Mouse (Mus musculus) embryonic facial prominence, embryonic 11.5 days (tissue): Measurements from ENCODE around the gene Alkbh4. TPM values are rescaled to one million over a fixed set of nuclear protein-coding genes. Genes with fewer than 3 reads are reported as not detected.

Source experiments
- ATAC-seq: fragments of 200-750 bp; cut with Nextera tagmentation; replicated peaks from 2 replicates; pipeline ENCODE4 v1.8.0; 2017; ENCODE audit warnings: low read depth; ENCODE audit not compliant: insufficient number of reproducible peaks, low FRiP score, low TSS enrichment
- DNase-seq: peaks from one replicate; pipeline ENCODE4 v3.0.0-alpha.2; 2015; ENCODE audit warnings: low spot score
- H3K27ac ChIP-seq: fragments of 300-500 bp; sonication (generic); replicated peaks from 2 replicates; pipeline ENCODE4 v1.5.1; 2014; ENCODE audit warnings: mild to moderate bottlenecking, low read depth, low read length, control low read depth
- H3K27me3 ChIP-seq: fragments of 300-500 bp; sonication (generic); 2 replicates; pipeline ENCODE4 v1.6.1; 2014; ENCODE audit warnings: mild to moderate bottlenecking, low read length, moderate library complexity, mixed read lengths; ENCODE audit not compliant: control insufficient read depth, insufficient read depth
- H3K36me3 ChIP-seq: fragments of 300-500 bp; sonication (generic); replicated peaks from 2 replicates; pipeline ENCODE4 v1.6.1; 2014; ENCODE audit warnings: low read depth, mild to moderate bottlenecking, low read length, moderate library complexity, mixed read lengths; ENCODE audit not compliant: control insufficient read depth, insufficient read depth
- H3K4me1 ChIP-seq: fragments of 300-500 bp; sonication (generic); 2 replicates; pipeline ENCODE4 v1.6.1; 2014; ENCODE audit warnings: low read length, mixed read lengths; ENCODE audit not compliant: control insufficient read depth, insufficient read depth
- H3K4me2 ChIP-seq: fragments of 300-500 bp; sonication (generic); 2 replicates; pipeline ENCODE4 v1.6.1; 2014; ENCODE audit warnings: low read depth, mild to moderate bottlenecking, control low read depth, low read length, moderate library complexity
- H3K4me3 ChIP-seq: fragments of 300-500 bp; sonication (generic); 2 replicates; pipeline ENCODE4 v1.5.1; 2014; ENCODE audit warnings: low read depth, low read length, control low read depth
- H3K9ac ChIP-seq: fragments of 300-500 bp; sonication (generic); replicated peaks from 2 replicates; pipeline ENCODE4 v1.6.1; 2014; ENCODE audit warnings: mild to moderate bottlenecking, control low read depth, low read length
- H3K9me3 ChIP-seq: fragments of 300-500 bp; sonication (generic); replicated peaks from 2 replicates; pipeline ENCODE4 v1.6.1; 2016; ENCODE audit warnings: mild to moderate bottlenecking, low read length, inconsistent platforms, mixed read lengths; ENCODE audit not compliant: control insufficient read depth
- WGBS: fragments of 180-500 bp; shearing (Covaris S2); extraction: QIAGEN DNeasy Blood & Tissue Kit; methylation state at CpG from one replicate; pipeline ENCODE4 v1.1.7; 2014; 5-methylcytosine and 5-hydroxymethylcytosine counted together
- polyA plus RNA-seq: library from polyadenylated mRNA; unstranded; fragments of >200 nt; fragmentation: Nextera tagmentation; extraction: Ambion mirVana; gene quantifications from 2 replicates; pipeline ENCODE4 v1.2.1, GENCODE M21; 2014

The Alkbh4 gene
- polyA plus RNA-seq, 1 experiment from 2014 or later = 17.2 TPM

DNA sequence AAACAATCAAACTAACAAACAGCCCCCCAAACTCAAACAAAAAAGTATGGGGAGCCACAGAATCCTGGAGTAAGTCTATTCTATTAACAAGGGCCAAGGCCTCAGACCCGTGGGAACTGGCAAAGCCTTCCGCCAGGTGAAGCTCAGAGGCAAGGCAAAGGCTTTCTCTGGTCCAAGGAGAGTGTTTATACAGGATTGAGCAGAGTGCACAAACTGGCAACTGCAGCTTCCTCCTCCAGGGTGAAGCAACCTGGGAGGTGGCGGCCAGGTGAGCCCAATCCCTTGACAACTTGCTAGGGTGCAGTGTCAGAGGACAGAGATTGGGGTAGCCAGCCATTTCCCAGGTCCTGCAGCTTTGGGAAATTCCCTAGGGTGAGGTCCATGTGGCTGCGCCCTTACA lies 31.4 kb downstream of the Alkbh4 start:
- Histone ChIP-seq H3K9ac (no peak overlapping the region), H3K27ac (no peak overlapping the region), H3K4me1 (no peaks in the 10 kb centered on the region), H3K4me3 (no peak overlapping the region), H3K36me3 (no peaks in the 10 kb centered on the region), H3K27me3 (no peaks in the 10 kb centered on the region), H3K4me2 (no peak overlapping the region), H3K9me3 (no peaks in the 10 kb centered on the region)
- no peak for DNase-seq
- ATAC-seq = no peak
- WGBS = 89% methylated on average over 4 of the region's 4 CpGs

DNA sequence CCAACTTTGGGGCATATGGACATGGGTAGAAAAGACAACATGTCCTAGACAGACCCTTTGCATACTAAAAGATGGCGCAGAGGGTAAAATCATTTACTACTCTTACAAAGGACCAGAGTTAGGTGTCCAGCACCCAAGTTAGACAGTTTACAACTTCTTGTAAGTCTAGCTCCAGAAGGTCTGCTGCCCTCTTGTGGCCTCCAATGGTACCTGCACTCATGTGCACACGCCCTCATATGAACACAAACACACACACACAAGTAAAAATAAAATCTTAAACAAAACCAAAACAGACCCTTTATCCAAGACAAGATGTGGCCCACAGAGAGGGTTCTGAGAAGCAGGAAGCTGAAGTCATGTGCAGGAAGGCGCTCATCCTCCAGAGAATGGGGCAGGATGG lies 32.1 kb downstream of the Alkbh4 start:
- Histone ChIP-seq H3K27ac (no peak overlapping the region), H3K27me3 (no peaks in the 10 kb centered on the region), H3K4me2 (no peak overlapping the region), H3K4me1 (no peaks in the 10 kb centered on the region), H3K9me3 (no peaks in the 10 kb centered on the region), H3K9ac (no peak overlapping the region), H3K36me3 (no peaks in the 10 kb centered on the region), H3K4me3 (no peak overlapping the region)
- 91% methylated on average over 3 of the region's 3 CpGs for WGBS
- ATAC-seq = no peak
- DNase-seq = no peak

DNA sequence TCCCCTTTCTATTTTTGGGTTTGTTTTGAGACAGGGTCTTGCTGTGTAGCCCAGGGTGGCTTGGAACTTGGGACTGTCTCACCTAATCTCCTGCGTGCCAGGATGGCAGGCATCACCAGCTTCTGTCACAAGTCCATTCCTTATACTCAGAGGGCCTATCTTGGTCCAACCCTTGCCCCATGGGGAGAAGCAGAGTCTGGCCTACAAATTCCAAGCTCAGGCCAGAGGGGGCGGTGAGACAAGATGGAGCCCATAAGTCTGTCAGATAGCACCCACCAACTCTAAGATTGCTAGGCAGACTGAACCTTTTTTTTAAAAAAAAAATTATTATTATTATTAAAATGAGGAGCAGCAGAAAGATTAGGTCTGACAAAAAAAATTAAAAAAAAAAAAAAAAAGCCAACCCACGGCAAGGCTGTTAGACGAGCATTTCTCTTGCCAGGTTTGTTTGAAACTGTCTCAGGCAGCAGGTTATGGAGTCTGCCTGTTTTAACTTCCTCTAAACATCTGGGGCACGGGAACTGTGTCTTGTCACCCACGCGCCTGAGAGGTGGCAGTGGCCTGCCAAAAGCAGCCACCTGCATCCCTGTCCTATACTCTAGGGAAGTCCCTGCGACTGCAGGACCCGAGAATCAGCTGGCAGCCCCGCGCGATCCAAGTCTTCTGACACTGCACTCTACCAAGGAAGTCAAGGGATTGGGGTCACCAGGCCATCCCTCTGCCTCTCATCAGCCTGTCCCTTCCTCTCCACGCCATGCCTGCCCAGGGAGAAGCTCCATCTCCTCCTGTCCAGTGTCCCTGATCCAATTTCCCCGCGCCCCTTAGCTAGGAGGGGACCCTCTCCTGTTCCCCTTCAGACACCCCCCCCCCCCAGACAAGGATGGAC lies 33.9 kb downstream of the Alkbh4 start:
- DNase-seq (no peak), ATAC-seq (peak; percentile 20; the same call in 1 of the 2 replicates)
- H3K4me3 ChIP-seq = peak overlapping the region; percentile 64
- peak overlapping the region; percentile 94 for H3K4me2 ChIP-seq
- WGBS = 13% methylated on average over 15 of the region's 15 CpGs
- H3K9ac ChIP-seq = peak overlapping the region; percentile 58
- H3K4me1 ChIP-seq = no peaks in the 10 kb centered on the region
- H3K27me3 ChIP-seq = no peaks in the 10 kb centered on the region
- no peaks in the 10 kb centered on the region for H3K9me3 ChIP-seq
- no peaks in the 10 kb centered on the region for H3K36me3 ChIP-seq
- H3K27ac ChIP-seq = no peak overlapping the region

DNA sequence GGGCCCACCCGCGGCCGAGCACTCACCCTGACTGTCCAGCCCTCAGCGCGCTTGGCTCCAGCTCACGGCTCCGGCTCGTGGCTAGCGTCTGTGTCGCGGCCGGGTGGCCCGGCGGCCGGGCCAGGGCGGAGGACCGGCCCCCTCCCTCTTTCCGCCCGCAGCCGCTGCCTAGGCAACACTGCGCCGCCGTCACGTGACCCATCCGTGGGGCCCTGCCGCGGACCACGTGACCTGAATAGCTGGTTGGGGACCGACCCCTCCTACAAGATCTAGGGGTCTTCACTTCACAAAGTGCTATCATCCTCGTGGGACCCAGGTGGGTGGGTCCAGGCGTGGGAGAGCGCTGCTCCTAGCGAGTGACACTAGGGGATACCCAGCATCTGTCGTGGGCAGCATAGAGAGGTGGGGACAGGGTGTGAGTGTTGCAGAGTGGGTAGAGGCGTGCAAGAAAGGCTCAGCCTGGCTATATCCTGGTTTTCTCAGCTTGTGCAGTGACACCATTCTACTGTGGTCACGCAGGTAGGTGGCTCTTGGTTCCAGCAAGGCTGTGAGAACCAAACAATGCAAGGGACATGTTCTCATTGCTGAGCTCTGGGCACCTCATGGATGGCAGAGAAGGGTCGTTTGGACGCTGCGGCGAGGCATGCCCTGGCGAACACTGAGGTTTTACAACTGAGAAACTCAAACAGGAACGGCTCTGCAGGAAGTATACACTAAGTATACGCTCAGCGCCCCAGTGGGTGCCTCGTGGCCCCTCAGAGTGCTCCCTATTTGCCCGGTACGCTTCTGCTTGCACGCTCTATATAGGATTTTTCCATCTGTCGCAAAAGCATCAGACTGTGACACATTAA lies 34.8 kb downstream of the Alkbh4 start, which contains the start of gene Orai2:
Gene Orai2, minus strand, starts transcription at position 202 of the 851 bp plus-strand sequence.
- no peaks in the 10 kb centered on the region for H3K4me1 ChIP-seq
- H3K4me2 ChIP-seq = peak within 1 kb of the TSS; percentile 94
- H3K27ac ChIP-seq = no peak within 1 kb of the TSS
- 4% methylated on average over 49 of the region's 49 CpGs for WGBS
- no peaks in the 10 kb centered on the region for H3K27me3 ChIP-seq
- no peaks in the 10 kb centered on the region for H3K36me3 ChIP-seq
- no peaks in the 10 kb centered on the region for H3K9me3 ChIP-seq
- peak within 1 kb of the TSS; percentile 64 for H3K4me3 ChIP-seq
- ATAC-seq (peak; percentile 84), DNase-seq (peak; percentile 88)
- H3K9ac ChIP-seq = peak within 1 kb of the TSS; percentile 58

DNA sequence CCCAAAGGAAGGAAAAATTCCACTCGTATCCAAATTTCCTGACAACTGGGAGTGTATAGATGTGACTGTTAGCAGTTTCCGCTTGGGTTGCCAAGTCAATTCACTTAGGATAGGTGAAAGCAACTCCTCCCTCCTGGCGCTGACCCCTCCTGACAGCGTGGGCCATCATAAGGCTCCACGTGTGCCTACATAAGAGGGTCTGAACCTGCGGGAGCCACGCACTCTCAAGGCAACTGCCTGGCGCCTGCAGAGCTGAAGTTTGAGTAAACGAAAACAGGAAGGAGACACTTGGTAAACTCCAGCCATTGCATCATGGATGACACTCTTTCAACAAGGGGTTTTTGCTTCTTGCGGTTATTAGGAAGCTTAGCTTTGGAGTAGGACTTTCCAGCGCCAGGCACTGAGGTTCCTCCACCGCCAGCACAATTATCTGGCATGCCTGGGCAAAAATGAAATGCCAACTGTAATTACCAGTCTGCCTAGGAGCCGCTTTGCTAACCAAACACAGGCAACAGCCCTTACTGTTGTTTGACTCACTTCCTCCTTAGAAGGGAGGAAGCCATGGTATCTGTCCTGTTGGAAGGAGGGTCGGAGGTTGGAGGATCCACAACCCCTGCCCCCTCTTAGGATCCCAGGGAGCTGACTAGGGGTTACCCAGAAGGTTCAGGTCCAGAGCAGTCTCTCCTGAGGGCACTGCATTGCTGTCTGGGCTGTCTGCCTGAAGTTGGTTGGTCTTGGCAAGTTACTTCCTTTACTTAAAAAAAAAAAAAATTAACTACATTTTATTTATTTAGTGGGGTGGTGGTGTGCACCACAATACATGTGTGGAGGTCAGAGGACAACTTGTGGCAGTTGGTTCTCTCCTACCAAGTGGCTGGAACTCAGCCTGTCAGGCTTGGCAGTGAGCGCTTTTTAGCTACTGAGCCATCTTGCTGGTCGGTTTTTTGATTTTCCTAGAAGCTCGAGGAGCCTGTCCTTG lies 35.7 kb downstream of the Alkbh4 start:
- H3K36me3 ChIP-seq = no peaks in the 10 kb centered on the region
- DNase-seq (no peak), ATAC-seq (no peak)
- H3K27ac ChIP-seq = no peak overlapping the region
- WGBS = 40% methylated on average over 17 of the region's 17 CpGs
- no peaks in the 10 kb centered on the region for H3K27me3 ChIP-seq
- no peaks in the 10 kb centered on the region for H3K9me3 ChIP-seq
- H3K4me3 ChIP-seq = peak overlapping the region; percentile 64; the same call in 1 of the 2 replicates
- no peak overlapping the region for H3K9ac ChIP-seq
- no peaks in the 10 kb centered on the region for H3K4me1 ChIP-seq
- peak overlapping the region; percentile 94 for H3K4me2 ChIP-seq

DNA sequence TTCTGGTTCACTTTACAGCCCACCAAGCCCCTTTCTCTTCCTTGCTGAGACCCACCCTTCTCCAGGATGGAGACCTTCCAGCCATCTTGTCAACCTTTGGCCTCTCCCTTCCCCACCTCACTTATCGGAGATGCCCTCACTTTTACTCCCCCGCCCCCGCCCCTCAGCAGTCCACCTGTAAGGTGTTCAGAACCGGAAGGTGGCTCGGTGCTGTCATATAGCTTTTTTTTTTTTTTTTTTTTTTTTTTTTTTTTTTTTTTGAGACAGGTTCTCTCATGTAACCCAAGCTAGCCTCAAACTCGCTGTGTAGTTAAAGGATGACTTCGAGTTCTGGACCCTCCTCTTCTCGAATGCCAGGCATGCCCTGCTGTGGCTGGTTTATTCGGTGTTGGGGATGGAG lies 37.0 kb downstream of the Alkbh4 start:
- WGBS = 75% methylated on average over 9 of the region's 9 CpGs
- DNase-seq (no peak), ATAC-seq (no peak)

DNA sequence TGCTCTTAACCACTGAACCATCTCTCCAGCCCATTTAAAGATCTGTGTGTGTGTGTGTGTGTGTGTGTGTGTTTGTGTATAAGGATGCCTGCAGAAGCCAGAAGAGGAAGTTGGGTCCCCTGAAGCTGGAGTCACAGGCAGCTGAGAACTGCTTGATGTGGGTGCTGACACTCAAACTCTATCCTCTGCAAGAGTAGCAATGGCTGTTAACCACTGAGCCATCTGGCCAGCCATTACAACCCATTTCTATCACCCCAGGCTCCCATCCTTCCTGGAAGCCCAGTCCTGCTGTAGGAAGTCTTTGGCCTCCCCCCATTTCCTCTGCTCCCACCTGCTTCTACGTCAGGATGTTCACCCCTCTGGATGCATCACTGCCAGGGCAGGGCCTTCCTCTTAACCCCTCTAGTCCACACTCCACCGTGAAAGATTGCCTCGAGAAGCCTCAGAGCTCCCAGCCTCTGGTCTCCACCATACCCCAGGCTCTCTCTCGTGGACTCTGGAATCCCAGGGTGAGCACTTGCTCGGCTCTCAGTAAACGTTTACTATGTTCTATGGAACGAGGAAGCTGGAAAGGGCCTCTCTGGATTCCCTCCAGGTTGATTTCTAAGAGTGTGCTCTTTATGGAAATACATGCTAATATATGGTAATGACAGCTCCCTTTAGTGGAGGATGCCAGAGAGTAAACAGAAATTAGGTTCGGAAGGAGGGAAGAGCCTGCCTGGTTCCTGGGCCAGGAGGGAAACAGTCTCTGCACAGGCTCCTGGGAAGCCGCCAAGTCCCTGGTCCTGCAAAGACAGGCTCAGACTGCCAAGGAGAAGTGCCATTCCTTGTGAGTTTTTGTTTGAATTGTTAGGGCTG lies 37.9 kb downstream of the Alkbh4 start:
- Histone ChIP-seq H3K9ac (no peak overlapping the region), H3K4me1 (no peaks in the 10 kb centered on the region), H3K9me3 (no peaks in the 10 kb centered on the region), H3K4me2 (no peak overlapping the region), H3K4me3 (no peak overlapping the region), H3K27me3 (no peaks in the 10 kb centered on the region), H3K27ac (no peak overlapping the region), H3K36me3 (peaks cover 3% of the 10 kb centered on the region)
- ATAC-seq (no peak), DNase-seq (no peak)
- WGBS = 57% methylated on average over 9 of the region's 9 CpGs

More for the DNA sequence above, 37.0 kb downstream of the Alkbh4 start:
- no peaks in the 10 kb centered on the region for H3K36me3 ChIP-seq
- no peaks in the 10 kb centered on the region for H3K9me3 ChIP-seq
- H3K4me3 ChIP-seq = no peak overlapping the region
- H3K27me3 ChIP-seq = no peaks in the 10 kb centered on the region
- no peak overlapping the region for H3K9ac ChIP-seq
- no peak overlapping the region for H3K4me2 ChIP-seq
- H3K27ac ChIP-seq = no peak overlapping the region
- H3K4me1 ChIP-seq = no peaks in the 10 kb centered on the region
